Mouse (Mus musculus): Measurements from ENCODE around the gene Ficd.
A peak's percentile ranks its signal among the peaks of the same experiment; 100 is the strongest.

Ficd gene

GRCm38 (mm10) chr5:113735345-113736112 lies at the start of gene Ficd:
Gene Ficd, plus strand, starts transcription at chr5:113735803.
- DNase-seq (ENCODE audit: low spot score): peak; percentile 100

DNA sequence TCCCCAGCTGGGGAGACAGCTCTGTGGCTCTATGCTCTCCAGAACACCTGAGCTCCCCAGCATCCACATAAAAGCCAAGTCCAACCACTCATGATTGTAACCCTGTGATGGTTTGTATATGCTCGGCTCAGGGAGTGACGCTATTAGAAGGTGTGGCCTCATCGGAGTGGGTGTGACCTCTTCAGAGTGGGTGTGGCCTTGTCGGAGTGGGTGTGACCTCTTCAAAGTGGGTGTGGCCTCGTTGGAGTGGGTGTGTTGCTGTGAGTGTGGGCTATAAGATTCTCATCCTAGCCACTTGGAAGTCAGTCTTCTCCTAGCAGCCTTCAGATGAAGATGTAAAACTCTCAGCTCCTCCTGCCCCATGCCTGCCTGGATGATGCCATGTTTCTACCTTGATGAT lies 48.1 kb upstream of the Ficd start:
- DNase-seq (ENCODE audit: low spot score): no peak

DNA sequence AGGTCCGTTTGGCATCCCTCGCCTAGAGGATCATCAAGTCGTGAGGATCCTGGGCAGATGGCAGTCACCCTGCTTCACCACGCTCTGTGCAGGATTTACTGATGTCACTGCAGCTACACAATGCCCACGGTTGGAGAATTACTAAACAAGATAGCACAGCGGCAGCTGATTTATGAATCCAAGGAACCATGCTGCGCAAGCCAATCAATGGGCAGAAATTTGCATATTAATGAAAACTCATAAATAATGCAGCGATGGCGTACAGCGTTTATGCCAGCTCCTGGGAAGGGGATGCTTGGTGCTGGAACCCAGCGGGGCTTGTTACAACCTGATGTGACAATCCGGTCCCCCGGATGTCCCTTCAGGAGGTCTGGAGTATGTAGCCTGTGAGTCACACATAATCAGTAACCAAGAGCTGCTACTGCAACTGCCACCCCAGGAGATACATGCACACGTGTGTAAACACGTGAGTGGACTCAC lies 45.5 kb upstream of the Ficd start:
- DNase-seq (ENCODE audit: low spot score): no peak

GRCm38 (mm10) chr5:113690866-113691265 lies 44.7 kb upstream of the Ficd start:
- no peak for DNase-seq (ENCODE audit: low spot score)

- DNase-seq (ENCODE audit: low spot score): no peak
Measured at GRCm38 (mm10) chr5:113693196-113693755, 42.3 kb upstream of the Ficd start.

- no peak for DNase-seq (ENCODE audit: low spot score)
Measured at GRCm38 (mm10) chr5:113694000-113694399, 41.6 kb upstream of the Ficd start.

GRCm38 (mm10) chr5:113694415-113694814 lies 41.2 kb upstream of the Ficd start:
- no peak for DNase-seq (ENCODE audit: low spot score)

DNA sequence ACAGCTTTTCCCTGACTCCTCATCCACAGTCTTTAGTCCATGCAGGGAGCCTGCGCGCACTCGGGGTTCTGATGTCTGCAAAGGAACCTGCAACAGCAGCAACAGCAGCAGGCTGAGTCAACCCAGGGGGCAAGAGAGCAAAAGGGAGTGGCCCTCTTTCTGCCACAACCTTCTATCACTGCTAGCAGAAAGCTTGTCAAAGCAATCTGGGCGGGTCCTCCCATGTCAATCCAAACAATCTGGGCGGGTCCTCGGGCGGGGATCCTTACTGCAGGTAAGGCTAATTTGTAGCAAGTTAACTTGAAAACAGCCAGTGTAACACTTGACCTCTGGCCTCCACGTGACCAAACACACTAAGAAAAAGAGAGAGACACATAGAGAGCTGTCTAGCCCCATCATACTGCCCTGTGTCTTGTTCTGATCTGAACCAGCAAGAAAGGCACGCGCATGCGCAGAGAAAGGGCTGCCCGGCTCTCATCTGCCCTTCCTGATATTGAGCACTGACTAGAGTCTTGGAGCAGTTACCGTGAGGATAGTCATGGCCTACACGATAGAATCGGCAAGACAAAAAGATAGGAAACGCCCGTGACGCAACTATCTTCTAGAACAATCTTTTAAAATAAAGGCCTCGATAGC lies 35.1 kb upstream of the Ficd start:
- DNase-seq (ENCODE audit: low spot score): no peak

DNA sequence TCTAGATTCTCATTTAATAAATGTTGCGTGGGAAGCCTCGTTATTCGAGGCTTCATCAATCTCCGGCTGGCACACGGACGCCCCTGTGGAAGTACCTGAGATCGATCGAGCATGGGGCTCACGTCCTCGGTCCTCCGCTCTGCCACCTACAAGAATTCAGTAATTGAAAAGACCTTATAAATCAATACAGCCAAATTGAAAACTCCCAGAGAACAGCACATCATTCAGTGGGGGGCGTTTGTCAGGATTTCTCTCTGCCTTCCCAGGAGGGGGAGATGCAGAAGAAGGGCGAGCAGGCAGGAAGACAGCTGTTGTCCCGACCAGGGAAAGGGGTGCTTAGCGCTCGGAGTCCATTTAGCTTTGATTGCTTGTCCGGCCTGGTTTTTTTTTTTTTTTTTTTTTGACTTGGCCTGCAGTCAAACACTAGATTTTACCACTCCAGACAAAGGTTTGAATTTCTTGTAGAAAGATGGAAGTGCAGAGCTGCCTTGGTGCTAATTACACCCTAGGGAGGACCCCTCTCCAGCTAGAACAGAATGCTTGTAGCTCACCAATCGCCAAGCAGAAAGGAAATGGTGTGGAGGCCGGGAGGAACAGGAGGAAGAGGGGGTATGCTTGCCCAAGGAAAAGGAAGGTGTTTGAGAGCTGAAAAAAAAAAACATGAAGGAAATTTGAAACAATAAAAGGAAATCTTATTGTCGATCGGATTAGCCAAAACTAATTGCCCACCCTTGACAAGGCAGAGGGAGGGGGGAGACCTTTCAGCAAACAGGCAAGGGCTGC lies 31.6 kb upstream of the Ficd start:
- no peak for DNase-seq (ENCODE audit: low spot score)

DNA sequence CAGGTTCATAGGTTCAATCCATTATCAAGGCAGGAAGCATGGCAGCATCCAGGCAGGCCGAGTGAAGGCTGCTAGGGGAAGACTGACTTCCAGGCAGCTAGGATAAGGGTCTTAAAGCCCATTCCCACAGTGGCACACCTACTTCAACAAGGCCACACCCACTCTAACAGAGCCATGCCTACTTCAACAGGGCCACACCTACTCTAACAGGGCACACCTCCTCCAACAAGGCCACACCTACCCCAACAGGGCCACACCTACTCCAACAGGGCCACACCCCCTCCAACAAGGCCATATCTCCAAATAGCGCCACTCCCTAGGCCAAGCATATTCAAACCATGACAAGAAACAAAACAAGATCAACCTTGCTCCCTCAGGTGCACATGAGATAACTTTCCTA lies 22.7 kb upstream of the Ficd start:
- no peak for DNase-seq (ENCODE audit: low spot score)

GRCm38 (mm10) chr5:113716581-113717388 lies 18.8 kb upstream of the Ficd start:
- peak; percentile 93 for DNase-seq (ENCODE audit: low spot score)

- DNase-seq (ENCODE audit: low spot score): no peak
Measured at GRCm38 (mm10) chr5:113719221-113719661, 16.4 kb upstream of the Ficd start.

DNA sequence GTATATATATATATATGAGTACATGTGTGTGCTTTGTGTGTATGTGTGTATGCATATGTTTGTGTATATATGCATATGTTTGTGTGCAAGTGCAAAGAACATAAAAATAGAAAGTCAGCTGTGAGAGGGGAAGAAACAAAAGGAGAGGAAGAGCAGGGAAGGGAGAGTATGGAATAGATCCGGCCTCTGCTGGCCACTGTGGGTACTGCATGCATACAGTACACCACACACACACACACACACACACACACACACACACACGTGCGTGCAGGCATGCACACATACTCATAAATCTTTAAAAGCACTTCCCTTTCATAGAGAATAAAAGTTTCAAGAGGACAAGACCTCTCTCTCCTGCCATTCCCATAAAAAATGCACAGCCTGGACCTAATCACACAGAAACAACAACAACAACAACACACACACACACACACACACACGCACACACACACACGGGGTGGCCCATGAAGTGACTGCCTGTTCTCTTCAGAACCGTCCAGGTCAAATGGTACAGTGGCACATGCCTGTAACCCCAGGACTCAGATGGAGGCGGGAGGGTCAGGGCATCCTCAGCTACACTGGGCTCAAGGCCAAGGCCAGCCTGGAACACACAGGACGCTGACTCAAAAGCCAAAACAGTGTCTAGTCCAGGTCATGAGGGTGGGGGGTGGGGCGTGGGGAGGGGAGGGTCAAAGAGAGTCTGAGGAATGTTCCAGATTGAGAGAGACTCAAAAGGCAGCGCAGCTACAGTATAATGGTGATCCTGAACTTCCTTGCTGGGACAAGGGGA lies 13.2 kb upstream of the Ficd start:
- DNase-seq (ENCODE audit: low spot score): no peak

- DNase-seq (ENCODE audit: low spot score): no peak
Measured at GRCm38 (mm10) chr5:113723567-113724237, 11.9 kb upstream of the Ficd start.

DNA sequence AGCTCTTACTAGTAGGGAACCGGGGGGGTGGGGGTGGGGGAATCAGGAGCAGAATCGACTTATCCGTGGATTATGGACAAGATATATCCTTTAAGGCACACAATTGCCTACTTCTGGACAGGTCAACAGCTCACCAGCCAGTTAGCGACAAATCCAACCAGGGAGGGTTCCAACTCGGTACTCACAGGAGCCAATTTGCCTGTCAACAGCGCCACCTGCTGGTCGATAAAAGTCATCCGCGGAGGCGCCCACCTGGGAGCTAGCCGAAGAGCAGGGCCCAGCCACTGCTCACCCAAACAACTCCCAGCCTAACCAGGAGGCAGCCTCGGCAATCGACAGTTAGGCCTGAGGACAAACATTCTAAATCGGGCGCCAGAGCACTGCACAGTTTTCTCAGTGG lies 11.2 kb upstream of the Ficd start, which contains the start of gene 1700069L16Rik:
Gene 1700069L16Rik (minus strand): TSS at position 327 of the 400 bp plus-strand sequence.
- peak; percentile 95 for DNase-seq (ENCODE audit: low spot score)

DNA sequence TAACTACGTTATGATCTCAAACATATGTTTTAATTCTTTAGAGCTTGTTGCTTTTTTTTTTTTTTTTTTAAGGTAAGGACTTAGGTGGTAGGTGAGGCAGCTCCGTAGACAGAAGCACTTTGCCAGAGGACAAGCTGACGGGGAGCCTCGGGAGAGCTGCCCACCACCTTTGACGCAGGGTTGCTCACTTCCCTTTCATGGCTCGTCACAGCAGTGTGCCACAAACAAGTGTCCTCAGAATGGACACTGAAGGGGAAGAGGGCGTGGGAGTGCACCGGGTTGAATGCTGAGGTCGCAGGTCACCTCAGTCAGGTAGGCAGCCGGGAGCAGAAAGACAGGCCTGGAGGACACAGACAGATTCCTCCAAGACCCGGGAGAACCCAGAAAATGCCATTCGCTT lies 10.2 kb upstream of the Ficd start:
- no peak for DNase-seq (ENCODE audit: low spot score)

- DNase-seq (ENCODE audit: low spot score): no peak
Measured at GRCm38 (mm10) chr5:113726618-113727017, 9.0 kb upstream of the Ficd start.

- DNase-seq (ENCODE audit: low spot score): no peak
Measured at GRCm38 (mm10) chr5:113727238-113727637, 8.4 kb upstream of the Ficd start.

- no peak for DNase-seq (ENCODE audit: low spot score)
Measured at GRCm38 (mm10) chr5:113728011-113728410, 7.6 kb upstream of the Ficd start.

DNA sequence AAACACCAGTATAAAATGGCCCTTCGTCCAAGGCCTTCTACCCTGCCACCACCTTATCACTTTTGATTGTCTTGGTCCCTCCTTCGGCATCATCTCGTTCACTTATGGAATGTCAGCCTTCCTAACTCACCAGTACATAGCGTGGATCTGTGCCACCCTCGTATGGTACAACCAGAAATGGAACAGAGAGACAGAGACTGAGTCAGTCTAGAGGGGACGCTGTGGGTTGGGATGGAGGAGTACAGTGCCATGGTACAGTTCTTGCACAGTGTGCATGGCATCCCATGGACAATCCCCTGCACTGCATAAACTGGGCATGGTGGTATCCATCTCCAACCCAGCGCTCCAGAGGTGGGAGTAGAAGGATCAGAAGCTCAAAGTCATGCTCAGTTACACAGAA lies 6.9 kb upstream of the Ficd start:
- no peak for DNase-seq (ENCODE audit: low spot score)

All from embryo, embryonic 10 days (tissue).